8 mouse cellular contexts compared by ENCODE assay signal in the genomic region with DNA sequence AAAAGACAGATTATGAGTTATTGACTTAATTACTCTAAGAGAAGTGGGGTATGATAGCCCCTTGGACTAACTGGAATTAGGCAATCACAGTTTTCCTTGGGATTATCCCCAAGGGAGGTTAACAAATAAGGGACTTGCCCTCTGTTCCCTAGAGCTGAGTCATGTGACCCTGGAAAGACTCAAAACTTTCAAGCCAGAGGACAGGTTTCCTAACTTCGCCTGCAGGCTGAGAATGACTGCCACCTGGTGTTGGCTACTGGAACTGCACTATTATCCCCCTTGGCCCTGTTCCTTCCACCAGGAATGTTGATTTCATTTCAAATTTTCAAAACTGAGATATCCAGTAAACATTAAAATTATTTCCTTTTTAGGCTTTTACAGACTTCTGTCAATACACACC.
DNase-seq lines count a peak whose midpoint lies in the region; ATAC-seq and TF ChIP-seq lines count a peak whose summit lies in the region.

No protein-coding gene starts in this region.

- no peak overlapping the region for H3K9ac ChIP-seq in kidney, embryonic 15.5 days
- no peak overlapping the region for H3K9ac ChIP-seq in stomach, embryonic 16.5 days (ENCODE audit: low read length)

- no peaks in the 10 kb centered on the region for H3K27me3 ChIP-seq in cerebellum, adult 2 months (ENCODE audit: control insufficient read depth, insufficient read depth, low read length)
- H3K27me3 ChIP-seq in kidney, embryonic 15.5 days = no peaks in the 10 kb centered on the region
- no peaks in the 10 kb centered on the region for H3K27me3 ChIP-seq in stomach, embryonic 16.5 days (ENCODE audit: control insufficient read depth, insufficient read depth, low read length)

- TF ChIP-seq CTCF in cerebellum, adult 2 months (IDR thresholded peaks at IDR 0.05; ENCODE audit: borderline replicate concordance, insufficient read depth, low read depth, low read length) = peak; percentile 80

- H3K4me1 ChIP-seq in cerebellum, adult 2 months (ENCODE audit: control insufficient read depth, insufficient read depth, low read length) = no peaks in the 10 kb centered on the region
- H3K4me1 ChIP-seq in kidney, embryonic 15.5 days = peaks cover 39% of the 10 kb centered on the region
- peaks cover 21% of the 10 kb centered on the region for H3K4me1 ChIP-seq in stomach, embryonic 16.5 days (ENCODE audit: control insufficient read depth, insufficient read depth, low read length)

- no peak for TF ChIP-seq POLR2A in cerebellum, adult 2 months (IDR thresholded peaks at IDR 0.05; ENCODE audit: borderline replicate concordance, insufficient read depth, low read length)

- WGBS in cerebellum, adult 2 months = 3% methylated on average over 1 of the region's 1 CpGs
- WGBS in kidney, embryonic 15.5 days = 4% methylated on average over 1 of the region's 1 CpGs
- 4% methylated on average over 1 of the region's 1 CpGs for WGBS in stomach, embryonic 16.5 days

- 0 out of 2 replicates have a peak overlapping the region, but pooled peaks have one; percentile 1 for H3K4me2 ChIP-seq in kidney, embryonic 15.5 days
- H3K4me2 ChIP-seq in stomach, embryonic 16.5 days (ENCODE audit: low read depth, low read length) = no peak overlapping the region

- no peak overlapping the region for H3K27ac ChIP-seq in cerebellum, adult 2 months (ENCODE audit: insufficient read depth, low read length)
- H3K27ac ChIP-seq in kidney, embryonic 15.5 days = peak overlapping the region; percentile 88
- H3K27ac ChIP-seq in stomach, embryonic 16.5 days (ENCODE audit: low read length) = peak overlapping the region; percentile 92

- 0 out of 2 replicates have a peak, but pooled peaks have one; percentile 30 for ATAC-seq in kidney, embryonic 15.5 days (replicated peaks; ENCODE audit: low FRiP score)
- ATAC-seq in stomach, embryonic 16.5 days (ENCODE audit: insufficient read depth, low FRiP score) = peak; percentile 23; the same call in 1 of the 2 replicates

- H3K9me3 ChIP-seq in kidney, embryonic 15.5 days (replicated peaks) = no peaks in the 10 kb centered on the region
- no peaks in the 10 kb centered on the region for H3K9me3 ChIP-seq in stomach, embryonic 16.5 days (replicated peaks; ENCODE audit: control insufficient read depth, low read length)

- DNase-seq in cerebellum, adult 2 months = peak; percentile 20 to 49
- DNase-seq in cerebellum, adult 11-12 months = no peak
- DNase-seq in ZHBTc4 (ENCODE audit: low read depth, low spot score) = peak; percentile 83
- DNase-seq in embryo, embryonic 10.5 days (ENCODE audit: low spot score) = peak; percentile 85
- DNase-seq in heart, adult 18-20 months = peak; percentile 84 to 93
- DNase-seq in lung, postnatal 10 days = peak; percentile 90

- peaks cover 14% of the 10 kb centered on the region for H3K36me3 ChIP-seq in kidney, embryonic 15.5 days
- no peaks in the 10 kb centered on the region for H3K36me3 ChIP-seq in stomach, embryonic 16.5 days (ENCODE audit: control insufficient read depth, insufficient read depth, low read length)

- H3K4me3 ChIP-seq in cerebellum, adult 2 months (replicated peaks; ENCODE audit: insufficient read depth, low read depth, low read length) = no peak overlapping the region
- H3K4me3 ChIP-seq in kidney, embryonic 15.5 days (replicated peaks) = no peak overlapping the region
- no peak overlapping the region for H3K4me3 ChIP-seq in stomach, embryonic 16.5 days (replicated peaks; ENCODE audit: low read length)
